Mouse (Mus musculus) spleen, adult 2 months (tissue): ENCODE results near the gene Bcl7c.

Experiments used
- CTCF ChIP-seq: fragments of 200-500 bp; IDR thresholded peaks from 2 replicates; pipeline ENCODE4 v1.5.1; 2011; ENCODE audit warnings: mild to moderate bottlenecking, inconsistent platforms; ENCODE audit not compliant: insufficient read depth, insufficient read length, insufficient replicate concordance; ENCODE audit errors: extremely low read depth
- POLR2A ChIP-seq: fragments of 200-500 bp; IDR thresholded peaks from 2 replicates; pipeline ENCODE4 v1.6.1; 2011; ENCODE audit warnings: low read depth, low read length, inconsistent platforms

DNA sequence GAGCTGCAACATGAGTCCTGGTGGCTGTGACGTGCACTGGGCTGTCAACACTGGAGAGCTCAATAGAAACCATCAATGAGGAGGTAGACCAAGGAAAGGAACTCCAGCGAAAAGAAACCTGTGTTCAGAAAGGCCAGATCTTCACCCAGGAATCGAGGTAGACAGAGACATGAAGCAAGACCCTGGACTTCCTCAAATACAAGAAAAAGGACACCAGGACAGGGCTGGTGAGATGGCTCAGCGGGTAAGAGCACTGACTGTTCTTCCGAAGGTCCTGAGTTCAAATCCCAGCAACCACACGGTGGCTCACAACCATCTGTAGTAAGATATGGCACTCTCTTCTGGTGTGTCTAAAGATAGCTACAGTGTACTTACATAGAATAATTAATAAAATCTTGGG lies 9.6 kb upstream of the Bcl7c start:
- TF ChIP-seq CTCF (no peak), POLR2A (no peak)
